Comparison of ENCODE assay signal across 19 mouse cellular contexts in the genomic region with DNA sequence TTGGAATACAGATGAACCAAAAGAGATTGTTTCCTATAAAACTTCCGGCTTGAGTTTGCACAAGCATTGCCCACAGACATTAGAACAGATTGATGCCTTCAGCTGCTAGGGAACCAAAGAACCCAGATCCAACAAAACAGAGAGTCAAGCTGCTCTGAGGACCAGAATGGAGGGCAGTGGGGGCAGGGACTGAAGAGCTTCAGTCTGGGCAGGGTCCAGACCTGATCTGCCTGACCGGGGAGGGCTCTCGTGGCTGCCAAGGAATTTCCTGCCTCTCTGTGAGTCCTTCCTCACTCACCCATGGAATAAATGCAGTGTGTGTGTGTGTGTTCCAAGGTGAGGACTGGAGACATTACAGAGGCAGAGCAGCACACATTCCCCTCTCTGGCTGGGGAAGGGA. TPM values are rescaled to one million over a fixed set of nuclear protein-coding genes. Genes with fewer than 3 reads are reported as not detected.
DNase-seq lines count a peak whose midpoint lies in the region; ATAC-seq and TF ChIP-seq lines count a peak whose summit lies in the region.
"Had no signal": no experiment of that assay in that cellular context is flagged by ENCODE, and none has a peak within 500 bp of the region (broad histone marks: within the 10 kb centered on the region; RNA-seq: fewer than 3 reads in every experiment).

No protein-coding gene starts in this region.

- no peaks in the 10 kb centered on the region for H3K4me1 ChIP-seq in forebrain, postnatal 0 days (ENCODE audit: insufficient read depth)
- H3K4me1 ChIP-seq in forebrain, embryonic 13.5 days, result no peaks in the 10 kb centered on the region
- no peaks in the 10 kb centered on the region for H3K4me1 ChIP-seq in hindbrain, embryonic 12.5 days
- H3K4me1 ChIP-seq: hindbrain, embryonic 15.5 days had no signal

- 61% methylated on average over 3 of the region's 3 CpGs for WGBS in forebrain, postnatal 0 days
- 72% methylated on average over 3 of the region's 3 CpGs for WGBS in forebrain, embryonic 13.5 days
- WGBS in hindbrain, embryonic 12.5 days, result 71% methylated on average over 3 of the region's 3 CpGs

- no peak overlapping the region for H3K4me2 ChIP-seq in forebrain, postnatal 0 days (ENCODE audit: low read depth)
- H3K4me2 ChIP-seq in forebrain, embryonic 13.5 days, result no peak overlapping the region
- no peak overlapping the region for H3K4me2 ChIP-seq in hindbrain, embryonic 12.5 days (replicated peaks)
- H3K4me2 ChIP-seq: embryonic facial prominence, embryonic 15.5 days; heart, embryonic 11.5 days; hindbrain, embryonic 15.5 days had no signal

- no peaks in the 10 kb centered on the region for H3K9me3 ChIP-seq in forebrain, postnatal 0 days (ENCODE audit: low read length)
- no peaks in the 10 kb centered on the region for H3K9me3 ChIP-seq in forebrain, embryonic 13.5 days (replicated peaks)
- no peaks in the 10 kb centered on the region for H3K9me3 ChIP-seq in hindbrain, embryonic 12.5 days (replicated peaks)
- H3K9me3 ChIP-seq: embryonic facial prominence, embryonic 15.5 days; hindbrain, embryonic 15.5 days had no signal

- no peaks in the 10 kb centered on the region for H3K36me3 ChIP-seq in forebrain, postnatal 0 days (ENCODE audit: insufficient read depth)
- no peaks in the 10 kb centered on the region for H3K36me3 ChIP-seq in forebrain, embryonic 13.5 days (ENCODE audit: poor library complexity, severe bottlenecking)
- no peaks in the 10 kb centered on the region for H3K36me3 ChIP-seq in hindbrain, embryonic 12.5 days
- H3K36me3 ChIP-seq: embryonic facial prominence, embryonic 15.5 days; hindbrain, embryonic 15.5 days had no signal

- H3K4me3 ChIP-seq in forebrain, postnatal 0 days (ENCODE audit: low read depth, low read length), result no peak overlapping the region
- no peak overlapping the region for H3K4me3 ChIP-seq in forebrain, embryonic 13.5 days
- no peak overlapping the region for H3K4me3 ChIP-seq in hindbrain, embryonic 12.5 days
- H3K4me3 ChIP-seq: embryonic facial prominence, embryonic 15.5 days; hindbrain, embryonic 15.5 days had no signal

- DNase-seq in forebrain, postnatal 0 days, result peak; percentile 16
- DNase-seq in testis, postnatal 14 days (ENCODE audit: low spot score), result peak; percentile 40
- DNase-seq in testis, postnatal 10 days (ENCODE audit: low spot score), result no peak
- peak; percentile 56 for DNase-seq in kidney, postnatal 14 days
- peak; percentile 38 to 45 for DNase-seq in layer of hippocampus, postnatal 10 days (ENCODE audit: low spot score in 2 of 2)
- DNase-seq: adrenal gland, postnatal 14 days; cerebellum, adult 2 months; heart, postnatal 14 days; left cerebral cortex, postnatal 4 days had no signal

- H3K27ac ChIP-seq in forebrain, postnatal 0 days (ENCODE audit: low read depth, low read length), result no peak overlapping the region
- H3K27ac ChIP-seq in forebrain, embryonic 13.5 days, result no peak overlapping the region
- no peak overlapping the region for H3K27ac ChIP-seq in hindbrain, embryonic 12.5 days
- H3K27ac ChIP-seq: embryonic facial prominence, embryonic 15.5 days; hindbrain, embryonic 15.5 days had no signal

- H3K27me3 ChIP-seq in forebrain, postnatal 0 days (ENCODE audit: insufficient read depth, low read length), result no peaks in the 10 kb centered on the region
- H3K27me3 ChIP-seq in forebrain, embryonic 13.5 days, result no peaks in the 10 kb centered on the region
- no peaks in the 10 kb centered on the region for H3K27me3 ChIP-seq in hindbrain, embryonic 12.5 days
- H3K27me3 ChIP-seq: embryonic facial prominence, embryonic 15.5 days; hindbrain, embryonic 15.5 days had no signal

- no peak for TF ChIP-seq CTCF in forebrain, postnatal 0 days (IDR thresholded peaks at IDR 0.05; ENCODE audit: low read depth)

- no peak overlapping the region for H3K9ac ChIP-seq in forebrain, postnatal 0 days
- no peak overlapping the region for H3K9ac ChIP-seq in forebrain, embryonic 13.5 days
- no peak overlapping the region for H3K9ac ChIP-seq in hindbrain, embryonic 12.5 days
- H3K9ac ChIP-seq: embryonic facial prominence, embryonic 15.5 days; hindbrain, embryonic 15.5 days had no signal

- no peak for ATAC-seq in forebrain, postnatal 0 days
- ATAC-seq in forebrain, embryonic 13.5 days, result no peak
- ATAC-seq in hindbrain, embryonic 12.5 days (ENCODE audit: low FRiP score), result no peak
- ATAC-seq in erythroid progenitor cell, adult 5-6 weeks (replicated peaks; ENCODE audit: low FRiP score, poor library complexity, severe bottlenecking), result no peak
- ATAC-seq: intestine, embryonic 16.5 days; lung, postnatal 0 days had no signal

RNA-seq across cellular contexts. Expression of a gene that starts 17.2 kb away (rescaled TPM):
- total RNA-seq in forebrain, postnatal 0 days (2014; rRNA removed), result 3.0 and 4.2 TPM in 2 replicates
- 2.6 and 4.8 TPM in 2 replicates for polyA plus RNA-seq in forebrain, postnatal 0 days (2015; fragmentation: Nextera tagmentation; extraction: Ambion mirVana)
- polyA plus RNA-seq in forebrain, embryonic 13.5 days (2015; fragmentation: Nextera tagmentation; extraction: Ambion mirVana), result 2.7 and 3.4 TPM in 2 replicates
- 1 to 10 TPM; 2.8 to 4.0 TPM for total RNA-seq in layer of hippocampus, postnatal 10 days (2021)
- polyA plus RNA-seq in hindbrain, embryonic 12.5 days (2016; fragmentation: Nextera tagmentation; extraction: Ambion mirVana), result 4.5 and 7.0 TPM in 2 replicates
- total RNA-seq in erythroid progenitor cell, adult 5-6 weeks (2015; ENCODE audit: low replicate concordance), result not detected in 2 replicates
- not detected in 2 replicates for total RNA-seq in erythroid progenitor cell, adult 5-6 weeks (2017; ENCODE audit: low replicate concordance)
- total RNA-seq: adrenal gland, postnatal 14 days; CH12.LX; liver, adult 2 months had no signal
- polyA plus RNA-seq: liver, adult 2 months had no signal

RNA-seq across cellular contexts. Expression of a gene that starts 17.8 kb away (rescaled TPM):
- total RNA-seq in forebrain, postnatal 0 days (2014; rRNA removed), result 11.1 and 21.6 TPM in 2 replicates
- 67.8 and 78.9 TPM in 2 replicates for polyA plus RNA-seq in forebrain, postnatal 0 days (2015; fragmentation: Nextera tagmentation; extraction: Ambion mirVana)
- 63.0 and 66.0 TPM in 2 replicates for polyA plus RNA-seq in forebrain, embryonic 13.5 days (2015; fragmentation: Nextera tagmentation; extraction: Ambion mirVana)
- 10 to 100 TPM; 27.2 to 37.8 TPM for total RNA-seq in layer of hippocampus, postnatal 10 days (2021)
- 64.0 and 74.4 TPM in 2 replicates for polyA plus RNA-seq in hindbrain, embryonic 12.5 days (2016; fragmentation: Nextera tagmentation; extraction: Ambion mirVana)
- 7.6 and 14.7 TPM in 2 replicates for total RNA-seq in erythroid progenitor cell, adult 5-6 weeks (2015; ENCODE audit: low replicate concordance)
- total RNA-seq in erythroid progenitor cell, adult 5-6 weeks (2017; ENCODE audit: low replicate concordance), result 3.3 and 8.7 TPM in 2 replicates

RNA-seq across cellular contexts. Expression of a gene that starts 26.3 kb away (rescaled TPM):
- total RNA-seq in forebrain, postnatal 0 days (2014; rRNA removed), result 7.0 and 12.3 TPM in 2 replicates
- 3.8 and 4.8 TPM in 2 replicates for polyA plus RNA-seq in forebrain, postnatal 0 days (2015; fragmentation: Nextera tagmentation; extraction: Ambion mirVana)
- polyA plus RNA-seq in forebrain, embryonic 13.5 days (2015; fragmentation: Nextera tagmentation; extraction: Ambion mirVana), result 0.37 and 0.39 TPM in 2 replicates
- 1 to 10 TPM; 9.9 to 10.0 TPM for total RNA-seq in layer of hippocampus, postnatal 10 days (2021)
- polyA plus RNA-seq in hindbrain, embryonic 12.5 days (2016; fragmentation: Nextera tagmentation; extraction: Ambion mirVana), result 0.80 and 0.86 TPM in 2 replicates
- total RNA-seq in erythroid progenitor cell, adult 5-6 weeks (2015; ENCODE audit: low replicate concordance), result not detected in 2 replicates
- total RNA-seq in erythroid progenitor cell, adult 5-6 weeks (2017; ENCODE audit: low replicate concordance), result not detected in 2 replicates
- total RNA-seq: CH12.LX; liver, adult 2 months had no signal
